Mouse (Mus musculus) left cerebral cortex, adult 8-10 months (tissue): ENCODE data around the gene Zfp385a. TPM values are rescaled to one million over a fixed set of nuclear protein-coding genes. Genes with fewer than 3 reads are reported as not detected.

Experiments
- DNase-seq, 2 experiments: peaks; one replicate each; pipeline ENCODE4 v3.0.0; 2022; ENCODE audit warnings: low spot score in 2 of 2
- total RNA-seq, 4 experiments: library from RNA; stranded (reverse); gene quantifications; 2 replicates each; pipeline ENCODE4 v1.2.4; 2022

The Zfp385a gene
- total RNA-seq, 4 experiments from 2014 or later: 60.6 to 78.6 (median 69.1) TPM

DNA sequence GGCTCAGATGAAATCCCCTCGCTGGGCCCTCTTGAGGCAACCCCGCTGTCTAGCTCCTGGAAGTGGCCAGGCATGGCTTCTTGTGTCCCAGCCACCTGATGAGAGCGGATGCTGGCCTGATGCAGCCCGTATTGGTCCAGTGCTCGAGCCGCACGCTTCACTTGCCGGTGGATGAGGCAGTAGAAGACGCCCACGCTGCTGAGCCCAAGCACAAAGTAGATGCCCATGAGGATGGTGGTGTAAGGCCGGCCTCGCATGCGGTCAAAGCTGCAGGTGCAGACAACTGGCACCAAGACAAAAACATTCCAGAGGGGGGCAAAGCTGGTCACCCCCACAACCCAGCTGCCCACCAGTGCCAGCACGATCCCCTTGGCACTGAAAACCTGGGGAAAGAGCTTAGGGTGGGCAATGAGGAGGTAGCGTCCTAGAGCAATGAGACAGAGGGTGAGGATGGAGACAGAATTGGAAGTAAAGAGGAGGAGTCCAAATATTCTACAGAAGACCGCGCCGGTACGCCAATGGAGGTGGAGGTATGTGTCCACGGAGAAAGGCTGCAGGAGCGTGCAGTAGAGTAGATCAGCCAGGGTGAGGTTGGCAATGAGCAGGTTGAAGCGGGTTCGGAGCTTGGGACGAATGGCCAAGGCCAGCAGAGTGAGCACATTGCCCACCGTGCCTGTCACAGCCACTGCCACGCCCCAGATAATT is 30.9 kb downstream of the Zfp385a start:
- DNase-seq: no peak

- DNase-seq: no peak
Observed at GRCm38 (mm10) chr15:103308056-103308875, 31.6 kb downstream of the Zfp385a start.

DNA sequence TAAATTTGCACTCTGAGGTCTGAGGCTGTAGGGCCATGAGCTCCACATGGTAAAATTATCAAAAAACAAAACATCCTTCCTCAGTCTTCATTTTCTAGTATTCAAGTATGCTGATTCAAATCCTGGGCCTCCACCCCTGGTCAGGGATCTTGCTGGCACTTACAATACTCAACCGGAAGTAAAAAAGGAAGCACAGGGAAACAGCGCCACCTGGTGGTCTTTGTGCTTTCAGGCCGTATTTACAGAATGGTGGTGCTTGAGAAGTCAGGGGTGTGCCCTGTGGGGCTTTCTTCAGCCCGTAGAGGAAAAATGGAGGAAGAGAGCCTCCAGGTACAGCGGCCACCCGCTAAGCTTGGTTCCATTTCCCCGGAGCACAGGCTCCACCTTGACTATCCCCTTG is 32.8 kb downstream of the Zfp385a start:
- DNase-seq: peak; percentile 78 to 97

DNA sequence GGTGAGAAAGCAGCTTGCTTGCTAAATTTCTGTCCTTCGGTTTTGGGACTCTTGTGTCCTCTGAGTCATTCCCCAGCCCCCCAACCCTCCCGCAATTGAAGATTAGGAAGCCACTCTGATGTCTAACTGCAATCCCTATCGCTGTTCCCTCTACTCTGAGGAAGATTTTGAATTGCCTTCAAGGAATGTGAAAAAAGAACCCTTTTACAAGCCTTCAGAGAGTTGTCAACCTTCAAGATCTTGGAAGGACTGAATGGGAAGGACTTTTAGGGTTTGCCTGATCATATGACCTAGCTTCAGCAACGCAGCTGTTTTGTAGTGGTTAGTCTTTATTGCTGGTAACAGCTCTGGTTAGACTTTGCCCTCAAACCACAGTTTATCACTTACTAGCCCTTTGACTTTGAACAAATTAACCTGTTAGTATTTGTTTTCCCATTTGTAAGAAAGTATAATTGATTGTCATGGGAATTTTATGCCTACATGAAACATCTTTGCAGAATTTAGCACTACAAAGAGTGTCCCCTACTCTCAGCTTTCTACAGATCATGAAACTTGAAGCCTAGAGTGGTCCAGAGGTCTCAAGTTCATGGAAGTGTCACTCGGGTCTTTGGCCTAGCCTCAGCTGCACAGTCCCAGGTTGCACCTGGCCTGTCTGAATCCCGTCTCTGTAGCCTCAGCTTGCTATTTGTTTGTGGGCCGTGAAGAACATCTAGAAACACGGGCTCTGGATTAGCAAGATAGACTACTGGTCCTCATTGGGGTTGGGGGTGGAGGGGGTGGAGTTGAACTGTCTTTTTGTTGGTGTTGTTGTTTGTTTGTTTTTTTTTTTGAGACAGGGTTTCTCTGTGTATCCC is 33.9 kb downstream of the Zfp385a start:
- DNase-seq: no peak

GRCm38 (mm10) chr15:103305070-103305678 is 34.7 kb downstream of the Zfp385a start:
- peak; percentile 87 to 99 for DNase-seq

GRCm38 (mm10) chr15:103304616-103304969 is 35.3 kb downstream of the Zfp385a start:
- no peak for DNase-seq

- no peak for DNase-seq
Observed at GRCm38 (mm10) chr15:103303916-103304615, 35.8 kb downstream of the Zfp385a start.

- no peak for DNase-seq
Observed at GRCm38 (mm10) chr15:103302341-103303021, 37.4 kb downstream of the Zfp385a start.

DNA sequence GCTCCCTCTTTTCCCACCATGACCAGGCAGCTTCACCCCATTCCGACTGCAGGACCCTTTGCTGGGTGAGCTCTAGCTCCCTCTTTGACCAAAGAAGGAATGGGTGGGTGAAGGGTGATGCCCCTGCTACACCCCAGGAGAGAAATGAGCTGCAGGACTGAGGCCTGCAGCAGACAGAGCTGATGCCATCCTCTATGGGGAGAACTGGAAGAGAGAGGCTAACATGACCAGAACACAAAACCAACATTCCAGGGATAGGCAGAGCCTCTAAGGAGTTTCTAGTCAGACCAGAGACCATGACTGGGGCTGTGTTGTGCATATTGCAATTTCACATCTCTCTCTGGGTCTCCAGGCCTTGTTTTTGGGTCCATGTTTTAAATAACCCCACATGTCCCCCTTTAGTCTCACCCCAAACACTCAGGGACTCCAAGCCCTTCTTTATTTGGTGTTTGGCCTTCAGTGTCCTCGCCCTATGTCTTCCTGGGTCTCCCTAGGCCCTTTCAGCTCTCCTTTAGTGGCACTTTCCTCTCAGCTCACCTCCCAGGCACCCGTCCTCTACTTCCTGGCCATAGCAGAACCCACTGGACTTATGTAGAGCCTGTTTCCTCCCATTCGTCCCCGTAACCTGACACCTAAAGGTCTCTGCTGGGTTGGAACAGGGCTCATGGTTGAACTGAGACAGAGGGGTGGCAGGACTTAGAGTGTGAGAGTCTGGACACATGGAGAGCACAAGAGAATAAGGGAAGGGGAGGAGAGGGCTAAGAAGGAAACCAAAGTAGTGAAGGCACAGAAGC is 38.1 kb downstream of the Zfp385a start:
- no peak for DNase-seq

DNA sequence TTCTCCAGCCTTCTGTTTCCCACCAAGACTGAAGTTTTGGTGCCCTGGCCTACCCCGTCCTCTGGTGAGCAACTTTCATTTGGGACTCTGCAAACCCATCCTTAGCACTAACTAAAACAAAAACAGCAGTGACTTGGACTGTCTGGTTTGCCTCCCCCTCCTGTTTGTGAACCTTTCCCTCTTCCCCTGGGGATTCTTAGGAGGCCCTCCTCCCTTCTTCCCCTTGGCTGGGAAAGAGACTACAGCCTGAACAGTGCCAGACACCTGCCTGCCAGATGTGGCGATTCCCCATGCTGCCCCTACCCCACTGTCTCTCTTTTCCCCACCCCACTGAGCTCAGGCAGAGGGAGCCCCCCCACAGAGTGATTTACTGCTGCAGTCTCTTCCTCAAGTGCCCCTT is 38.8 kb downstream of the Zfp385a start:
- no peak for DNase-seq

DNA sequence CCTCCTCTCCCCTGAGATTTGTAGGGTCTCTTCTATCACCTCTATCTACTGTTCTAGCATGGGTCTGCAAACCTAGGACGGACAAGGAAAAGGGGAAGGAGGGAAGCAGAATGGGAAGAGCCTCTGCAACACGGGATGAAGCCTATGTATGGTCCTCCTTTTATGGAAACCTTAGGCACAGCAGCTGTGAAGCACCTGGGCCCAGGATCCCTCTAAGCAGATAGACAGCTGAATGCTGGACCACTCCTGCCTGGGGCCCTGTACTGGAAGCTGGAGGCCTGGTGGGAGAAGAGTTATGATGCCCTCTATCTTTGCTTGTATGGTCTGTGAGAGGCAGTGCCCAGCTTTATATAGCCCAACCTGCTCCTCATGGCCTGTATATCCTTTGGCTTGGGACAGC is 39.3 kb downstream of the Zfp385a start:
- no peak for DNase-seq

- peak in 1 of 2 experiments; percentile 69 for DNase-seq
Observed at GRCm38 (mm10) chr15:103300067-103300471, 39.8 kb downstream of the Zfp385a start.

GRCm38 (mm10) chr15:103299644-103300043 is 40.2 kb downstream of the Zfp385a start:
- no peak for DNase-seq

DNA sequence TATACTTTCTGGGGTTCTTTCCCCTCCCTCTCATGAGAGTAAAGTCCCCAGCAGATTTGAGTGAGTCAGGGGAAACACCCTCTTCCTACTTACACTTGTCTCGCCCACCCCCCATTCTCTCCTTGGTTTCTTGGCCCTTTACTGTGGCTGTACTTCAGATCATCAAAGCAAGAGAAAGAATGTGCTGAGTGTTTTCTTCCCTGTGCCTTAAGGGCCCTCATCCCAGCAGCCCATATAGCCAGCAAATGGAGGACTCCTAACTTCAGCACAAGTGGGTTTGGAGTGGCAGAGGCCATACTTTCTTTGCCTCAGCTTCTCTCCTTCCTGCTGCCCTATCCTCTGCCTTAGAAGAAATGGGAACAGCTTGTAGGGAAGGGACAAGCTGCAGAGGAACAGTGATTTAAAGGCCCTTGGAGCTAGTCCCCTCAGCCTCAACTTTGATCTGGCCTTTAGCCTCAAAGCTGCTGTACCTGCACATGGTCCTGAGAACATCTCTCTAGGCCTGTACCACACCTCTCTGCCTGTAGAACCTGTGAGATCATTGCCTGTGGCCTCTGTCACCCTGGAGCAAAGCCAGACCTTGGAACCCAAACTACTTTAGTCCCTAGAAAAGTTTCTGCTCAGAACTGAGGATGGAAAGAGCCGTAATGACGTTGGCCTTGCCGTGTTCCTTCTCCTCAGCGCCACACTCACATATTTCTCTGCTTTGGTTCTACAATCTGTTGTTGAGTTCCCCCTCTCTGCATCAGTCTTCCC is 40.9 kb downstream of the Zfp385a start:
- no peak for DNase-seq

DNA sequence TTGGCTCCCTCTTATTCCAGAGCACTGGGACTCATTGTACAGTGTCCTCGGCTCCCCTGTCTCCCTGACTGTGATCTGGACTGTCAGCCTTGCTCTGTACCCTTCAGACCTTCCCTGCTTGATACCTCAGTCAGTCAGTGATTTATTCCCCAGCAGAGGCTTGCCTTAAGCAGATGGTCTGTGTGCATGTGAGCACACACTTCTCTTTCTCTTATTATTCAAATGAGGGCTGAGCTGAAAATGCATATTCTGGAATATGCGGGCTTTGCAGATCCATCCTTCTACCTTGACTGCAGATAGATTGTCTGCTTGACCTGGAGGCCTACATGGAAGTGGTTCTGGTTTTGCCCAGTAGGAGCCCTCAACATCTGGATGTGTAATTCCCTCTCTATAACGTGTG is 41.9 kb downstream of the Zfp385a start:
- DNase-seq: no peak

DNA sequence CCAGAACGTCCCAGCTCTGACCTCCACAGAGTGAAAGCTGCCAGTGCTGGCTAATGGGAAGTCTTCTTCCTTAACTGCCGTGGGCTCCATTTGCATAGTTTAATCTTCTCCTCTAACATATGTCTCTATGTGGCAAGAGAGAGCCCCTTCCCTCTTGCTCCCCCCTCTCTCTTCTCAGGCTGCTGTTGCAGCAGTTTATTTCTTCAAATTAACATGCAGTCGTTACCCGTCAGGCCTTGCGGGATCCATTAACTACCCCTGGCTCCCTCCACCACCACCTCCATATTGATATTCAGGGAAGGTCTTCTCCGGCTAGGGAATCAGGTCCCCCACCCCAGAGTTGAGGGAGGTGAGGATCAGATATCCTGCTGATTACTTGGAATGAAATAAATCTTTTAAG is 42.6 kb downstream of the Zfp385a start:
- DNase-seq: no peak

GRCm38 (mm10) chr15:103295851-103296250 is 44.0 kb downstream of the Zfp385a start:
- DNase-seq: no peak

DNA sequence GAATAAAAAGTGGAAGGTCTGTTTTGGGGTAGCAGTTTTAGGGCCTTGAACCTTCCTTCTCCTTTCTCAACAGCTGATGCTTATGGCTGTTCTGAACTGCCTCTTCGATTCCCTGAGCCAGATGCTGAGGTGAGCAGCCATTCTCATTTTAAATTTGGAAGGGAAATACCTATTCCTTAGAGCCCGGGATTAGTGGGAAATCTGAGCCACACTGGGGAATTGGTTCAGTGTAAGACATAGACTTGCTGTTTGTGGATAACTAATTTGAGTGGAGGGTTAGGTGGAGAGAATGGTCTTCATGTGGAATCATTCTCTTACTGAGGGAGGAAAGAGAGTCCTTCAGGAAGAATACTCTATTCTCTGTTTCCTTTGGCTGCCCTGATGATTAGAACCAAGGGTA is 45.2 kb downstream of the Zfp385a start:
- DNase-seq: no peak

DNA sequence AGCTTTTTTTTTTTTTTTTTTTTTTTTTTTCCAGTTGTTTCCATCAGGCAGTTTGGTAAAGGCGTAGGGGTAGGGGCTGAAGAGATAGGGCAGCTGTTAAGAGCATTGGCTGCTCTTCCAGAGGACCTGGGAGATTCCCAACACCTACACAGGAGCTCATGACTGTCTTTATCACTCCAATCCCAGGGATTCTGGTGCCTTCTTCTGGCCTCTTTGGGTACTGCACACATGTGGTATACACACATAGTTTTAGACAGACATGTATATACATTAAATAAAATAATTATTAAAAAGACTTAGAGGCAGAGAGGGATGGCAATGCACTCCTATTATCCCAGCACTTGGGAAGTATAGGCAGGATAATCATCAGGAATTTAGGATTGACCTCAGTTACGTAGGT is 46.5 kb downstream of the Zfp385a start:
- DNase-seq: no peak
